Mouse (Mus musculus) megakaryocyte, adult 5-6 weeks (primary cell): Measurements from ENCODE around the gene Dnajc12. TPM values are rescaled to one million over a fixed set of nuclear protein-coding genes. Genes with fewer than 3 reads are reported as not detected.
"Not testable (repeated sequence)": the region's sequence is repeated elsewhere in the genome, so short reads cannot be mapped to it uniquely, and the experiment has no call there.

Experiments
- ATAC-seq: 2 replicates; pipeline ENCODE4 v1.8.0; 2016; ENCODE audit warnings: mild to moderate bottlenecking, inconsistent platforms; ENCODE audit not compliant: poor library complexity, severe bottlenecking
- total RNA-seq, 2 experiments: library from RNA; stranded (forward) in 1 of 2; stranded (reverse) in 1 of 2; fragments of 153-499, 151-499 nt in 1 of 2; fragments of 221-1000, 200-1000 nt in 1 of 2; gene quantifications; 2 replicates each; pipeline versions ENCODE4 v1.2.3 to v1.2.4; 2015 to 2017

Dnajc12 gene
- total RNA-seq, 2 experiments from 2014 or later, result 1.7 to 5.1 TPM

DNA sequence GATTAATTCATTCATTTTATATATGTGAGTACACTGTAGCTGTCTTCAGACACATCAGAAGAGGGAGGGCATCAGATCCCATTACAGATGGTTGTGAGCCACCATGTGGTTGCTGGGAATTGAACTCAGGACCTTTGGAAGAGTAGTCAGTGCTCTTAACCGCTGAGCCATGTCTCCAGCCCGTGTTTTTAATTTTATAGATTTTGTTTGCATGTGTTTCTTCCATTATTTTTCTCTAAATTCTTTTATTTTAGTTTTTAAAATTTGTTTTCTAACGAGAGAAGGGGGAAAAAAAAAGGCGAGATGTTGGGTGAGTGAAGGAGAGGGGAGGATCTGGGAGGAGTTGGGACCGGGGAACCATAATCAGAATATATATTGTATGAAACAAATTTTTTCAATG lies 3.7 kb downstream of the Dnajc12 start:
- ATAC-seq, result not testable (repeated sequence)

DNA sequence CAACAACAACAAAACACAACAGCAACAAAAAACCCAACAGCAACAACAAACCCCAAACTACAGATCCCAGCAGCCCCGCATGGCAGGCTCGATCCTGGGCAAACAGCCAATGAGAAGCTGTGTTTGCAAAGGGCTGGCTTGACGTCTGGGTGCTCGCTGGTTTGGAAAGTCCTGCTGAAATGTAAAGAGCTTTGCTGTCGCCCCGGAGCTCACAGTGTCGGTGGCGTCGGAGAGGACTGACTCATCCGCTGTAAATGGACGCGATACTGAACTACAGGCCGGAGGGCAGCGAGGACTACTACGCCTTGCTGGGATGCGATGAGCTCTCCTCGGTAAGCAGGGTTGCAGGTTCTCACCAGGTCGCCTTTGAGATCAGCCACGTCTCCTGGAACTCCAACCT lies 4.2 kb downstream of the Dnajc12 start:
- peak; percentile 82 for ATAC-seq

DNA sequence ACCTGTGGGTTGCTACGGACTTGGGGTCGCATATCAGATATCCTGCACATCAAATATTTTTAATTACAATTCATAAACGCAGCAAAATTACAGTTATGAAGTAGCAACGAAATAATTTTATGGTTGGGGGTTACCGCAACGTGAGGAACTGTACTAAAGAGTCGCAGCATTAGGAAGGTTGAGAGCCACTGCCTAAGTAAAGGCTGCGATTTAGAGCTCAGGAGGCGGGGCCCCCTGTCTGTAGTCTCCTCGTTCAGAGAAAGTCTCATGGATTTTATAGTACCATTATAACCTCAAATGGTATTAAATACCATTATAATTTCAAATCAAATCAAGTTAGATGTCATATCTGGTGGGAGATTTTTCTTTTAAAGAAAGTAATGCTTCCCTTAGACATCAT lies 4.7 kb downstream of the Dnajc12 start:
- no peak for ATAC-seq

DNA sequence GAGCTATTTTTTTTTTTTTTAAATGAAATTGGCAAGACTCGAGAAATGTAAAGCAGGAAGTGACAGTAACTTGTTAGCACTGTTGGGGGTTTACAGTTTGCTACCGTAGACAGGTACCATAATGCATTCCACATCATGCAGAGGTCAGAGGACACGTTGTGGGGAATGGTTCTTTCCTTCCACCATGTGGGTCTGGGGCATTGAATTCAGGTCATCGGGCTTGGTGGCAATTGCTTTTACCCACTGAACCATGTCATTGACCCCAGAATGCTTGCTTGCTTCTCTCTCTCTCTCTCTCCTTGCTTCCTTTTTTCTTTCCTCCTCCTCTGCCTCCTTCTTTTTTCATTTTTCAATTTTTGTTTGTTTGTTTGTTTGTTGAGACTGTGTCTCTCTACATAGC lies 6.7 kb downstream of the Dnajc12 start:
- ATAC-seq, result no peak

DNA sequence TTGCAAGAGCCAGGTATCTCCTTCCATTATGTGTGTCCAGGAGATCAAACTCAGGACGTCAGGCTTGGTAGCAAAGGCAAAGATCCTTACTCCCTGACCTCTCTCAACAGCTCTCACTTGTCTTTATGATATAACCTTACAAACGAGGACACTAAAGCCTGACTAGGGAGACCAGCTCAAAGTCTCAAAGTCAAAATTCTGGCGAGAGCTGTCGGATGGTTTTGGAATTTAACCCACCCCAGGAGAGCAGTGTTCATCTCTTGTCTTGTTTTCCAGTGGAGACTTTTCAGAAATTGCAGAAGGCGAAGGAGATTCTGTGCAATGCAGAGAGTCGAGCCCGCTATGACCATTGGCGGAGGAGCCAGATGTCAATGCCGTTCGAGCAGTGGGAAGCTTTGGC lies 14.7 kb downstream of the Dnajc12 start:
- no peak for ATAC-seq

DNA sequence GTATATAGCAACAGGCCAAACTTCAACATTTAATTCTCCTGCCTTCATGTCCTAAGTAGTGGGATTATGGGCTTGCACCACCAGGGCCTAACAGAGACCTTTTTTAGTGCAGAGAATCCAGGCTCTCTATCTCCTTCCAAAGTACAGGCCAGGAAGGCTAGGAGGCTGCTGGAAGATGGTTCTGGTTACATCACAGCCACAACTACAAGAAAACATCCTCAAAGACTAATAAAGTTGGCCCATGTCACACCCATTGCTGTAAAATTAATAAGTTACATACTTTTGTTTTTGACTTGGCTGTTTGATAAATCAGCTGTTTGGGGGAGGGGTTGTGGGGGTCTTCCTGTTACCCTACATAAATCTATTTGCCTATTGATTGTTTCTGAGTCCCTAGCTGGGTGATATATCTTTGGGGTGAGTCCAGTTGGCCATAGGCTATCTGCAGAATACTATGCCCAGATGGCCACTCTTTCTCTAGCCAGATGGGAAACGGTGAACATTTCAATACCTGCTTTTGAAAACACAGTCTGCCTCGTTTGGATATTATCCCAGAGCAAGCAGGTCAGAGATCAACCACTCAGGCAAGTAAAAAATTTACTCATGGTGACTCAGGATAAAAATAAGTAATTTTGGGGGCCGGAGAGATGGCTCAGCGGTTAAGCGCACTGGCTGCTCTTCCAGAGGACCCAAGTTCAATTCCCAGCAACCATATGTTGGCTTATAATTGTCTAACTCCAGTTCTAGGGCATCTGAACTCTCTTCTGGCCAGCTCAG lies 20.7 kb downstream of the Dnajc12 start:
- ATAC-seq, result no peak

DNA sequence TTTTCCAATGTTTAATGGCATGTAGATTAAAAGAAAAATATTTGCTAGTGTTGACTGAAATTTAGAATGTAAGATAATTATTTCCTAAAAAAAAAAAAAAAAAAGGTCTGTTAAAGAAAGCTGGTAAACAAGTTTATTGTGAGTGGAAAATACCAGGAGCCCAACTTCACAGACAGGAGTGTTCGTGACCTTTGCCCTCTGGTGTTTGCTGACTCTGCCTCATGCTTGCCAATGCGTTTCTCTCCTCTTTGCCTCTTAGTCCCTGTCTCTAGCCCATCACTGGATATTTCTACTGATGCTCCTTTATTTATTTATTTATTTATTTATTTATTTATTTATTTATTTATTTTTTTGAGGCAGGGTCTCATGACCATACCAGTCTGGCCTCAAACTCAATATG lies 21.4 kb downstream of the Dnajc12 start:
- no peak for ATAC-seq

DNA sequence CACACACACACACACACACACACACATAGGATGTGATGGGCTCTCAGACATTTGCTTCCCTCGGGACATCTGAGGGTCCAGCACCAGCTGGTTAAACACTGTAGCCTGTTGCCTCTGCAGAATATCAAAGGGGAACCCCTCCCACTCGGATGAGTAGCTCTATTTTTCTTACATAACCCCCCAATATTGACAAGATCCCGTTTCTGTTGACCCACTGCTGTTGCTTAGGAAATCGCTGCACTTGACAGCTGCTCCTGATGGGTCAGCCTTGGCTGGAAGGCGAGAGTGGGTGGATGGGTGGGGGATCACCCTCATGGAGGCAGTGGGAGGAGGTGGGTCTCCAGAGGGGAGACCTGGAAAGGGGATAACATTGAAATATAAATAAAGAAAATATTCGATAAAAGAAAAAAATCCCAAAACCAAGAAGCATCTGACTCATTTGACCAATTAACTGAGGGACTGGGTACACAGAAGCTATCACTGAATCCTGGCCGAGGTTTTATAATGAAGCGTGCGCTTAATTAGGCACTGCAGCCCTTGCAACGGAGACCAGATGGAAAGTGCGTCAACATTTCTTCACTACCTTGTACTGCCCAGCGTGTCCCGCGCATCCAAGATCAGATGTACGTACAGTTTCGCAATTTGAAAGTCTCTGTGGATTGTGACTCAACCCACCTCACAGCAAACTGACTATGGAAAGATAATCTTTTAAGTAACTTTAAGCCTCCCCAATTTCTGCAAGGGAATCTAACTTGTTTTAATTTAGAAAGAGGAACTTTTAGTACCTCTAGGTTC lies 28.1 kb downstream of the Dnajc12 start:
- peak; percentile 73 for ATAC-seq

DNA sequence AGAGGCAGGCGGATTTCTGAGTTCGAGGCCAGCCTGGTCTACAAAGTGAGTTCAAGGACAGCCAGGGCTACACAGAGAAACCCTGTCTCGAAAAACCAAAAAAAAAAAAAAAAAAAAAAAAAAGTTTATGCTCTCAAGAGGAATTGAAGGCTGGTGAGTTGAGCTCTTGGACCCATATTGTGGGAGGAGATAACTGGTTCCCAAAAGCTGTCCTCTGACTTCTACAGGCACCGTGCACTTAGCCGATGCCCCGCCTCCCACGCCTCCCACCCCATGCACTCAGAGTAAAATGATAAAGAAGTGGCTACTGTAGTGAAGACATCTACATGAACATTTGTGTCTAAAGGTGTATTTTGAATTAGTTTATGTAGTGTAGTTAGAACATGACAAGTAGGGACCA lies 29.4 kb downstream of the Dnajc12 start:
- not testable (repeated sequence) for ATAC-seq

DNA sequence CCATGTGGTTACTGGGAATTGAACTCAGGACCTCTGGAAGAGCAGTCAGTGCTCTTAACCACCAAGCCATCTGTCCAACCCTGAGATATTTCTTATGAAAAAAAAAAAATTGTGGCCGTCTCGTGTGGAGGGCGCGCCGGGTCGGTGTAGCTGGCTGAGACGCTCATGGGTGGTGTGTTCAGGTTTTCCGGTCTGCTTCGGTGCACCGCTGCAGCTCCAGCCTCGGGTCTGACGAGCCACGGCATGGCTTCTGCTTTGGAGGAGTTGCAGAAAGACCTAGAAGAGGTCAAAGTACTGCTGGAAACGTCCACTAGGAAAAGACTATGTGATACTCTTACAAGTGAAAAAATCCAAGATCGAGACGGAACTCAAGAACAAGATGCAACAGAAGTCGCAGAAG lies 30.5 kb downstream of the Dnajc12 start:
- ATAC-seq, result no peak

DNA sequence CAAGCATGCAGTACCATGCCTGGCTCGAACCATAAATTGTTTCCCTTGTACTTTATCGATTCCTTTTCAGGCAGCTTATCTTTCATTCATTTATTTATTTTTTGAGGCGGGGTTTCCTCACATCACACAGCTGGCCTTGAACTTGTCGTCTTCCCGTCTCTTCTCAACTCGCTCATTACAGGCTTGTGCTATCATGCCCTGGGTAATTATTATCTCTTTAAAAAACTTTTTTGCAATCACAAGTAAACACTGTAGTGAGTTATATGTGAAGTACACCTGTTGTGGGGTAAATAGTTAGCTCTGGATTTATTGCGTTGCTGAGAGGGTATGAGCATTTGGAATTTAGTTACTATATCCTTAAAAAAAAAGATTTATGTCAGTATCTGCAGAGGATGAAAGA lies 33.0 kb downstream of the Dnajc12 start:
- ATAC-seq, result no peak

DNA sequence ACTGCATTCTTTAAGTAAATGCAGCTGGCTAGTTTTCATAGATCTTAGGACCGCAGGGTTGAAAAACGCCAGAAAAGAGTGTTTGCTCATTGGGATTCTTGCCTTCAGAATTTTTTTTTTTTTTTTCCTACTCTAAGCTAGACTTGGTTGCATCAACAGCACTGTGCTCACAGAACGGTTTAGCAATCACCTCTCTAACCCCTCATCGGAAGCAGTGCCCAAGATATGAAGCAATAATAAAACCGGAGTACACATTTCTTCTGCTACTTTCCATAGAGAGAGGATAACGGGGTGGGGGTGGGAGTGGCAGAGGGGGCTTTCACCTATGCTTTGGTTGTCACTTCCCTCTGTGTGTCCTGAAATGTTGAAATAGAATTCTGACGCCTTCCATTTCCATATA lies 33.6 kb downstream of the Dnajc12 start:
- ATAC-seq, result peak; percentile 89

DNA sequence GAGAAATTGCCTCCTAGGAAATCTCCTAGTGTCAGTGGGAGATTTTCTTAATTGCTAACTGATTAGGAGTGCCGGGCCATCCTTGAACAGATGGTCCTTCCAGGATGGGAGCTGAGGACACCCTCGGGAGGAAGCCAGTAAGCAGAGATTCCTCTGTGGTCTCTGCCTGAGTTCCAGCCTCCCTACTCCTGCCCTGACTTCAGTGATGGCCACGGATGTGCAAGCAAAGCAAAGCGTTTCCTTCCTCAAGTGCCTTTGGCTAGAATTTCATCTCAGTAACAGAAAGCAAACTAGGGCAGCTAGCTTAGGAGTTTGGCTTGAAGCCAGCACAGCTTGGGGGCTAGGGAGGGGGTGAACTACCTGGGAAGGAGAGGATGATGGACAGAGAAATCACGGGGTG lies 34.8 kb downstream of the Dnajc12 start:
- no peak for ATAC-seq

DNA sequence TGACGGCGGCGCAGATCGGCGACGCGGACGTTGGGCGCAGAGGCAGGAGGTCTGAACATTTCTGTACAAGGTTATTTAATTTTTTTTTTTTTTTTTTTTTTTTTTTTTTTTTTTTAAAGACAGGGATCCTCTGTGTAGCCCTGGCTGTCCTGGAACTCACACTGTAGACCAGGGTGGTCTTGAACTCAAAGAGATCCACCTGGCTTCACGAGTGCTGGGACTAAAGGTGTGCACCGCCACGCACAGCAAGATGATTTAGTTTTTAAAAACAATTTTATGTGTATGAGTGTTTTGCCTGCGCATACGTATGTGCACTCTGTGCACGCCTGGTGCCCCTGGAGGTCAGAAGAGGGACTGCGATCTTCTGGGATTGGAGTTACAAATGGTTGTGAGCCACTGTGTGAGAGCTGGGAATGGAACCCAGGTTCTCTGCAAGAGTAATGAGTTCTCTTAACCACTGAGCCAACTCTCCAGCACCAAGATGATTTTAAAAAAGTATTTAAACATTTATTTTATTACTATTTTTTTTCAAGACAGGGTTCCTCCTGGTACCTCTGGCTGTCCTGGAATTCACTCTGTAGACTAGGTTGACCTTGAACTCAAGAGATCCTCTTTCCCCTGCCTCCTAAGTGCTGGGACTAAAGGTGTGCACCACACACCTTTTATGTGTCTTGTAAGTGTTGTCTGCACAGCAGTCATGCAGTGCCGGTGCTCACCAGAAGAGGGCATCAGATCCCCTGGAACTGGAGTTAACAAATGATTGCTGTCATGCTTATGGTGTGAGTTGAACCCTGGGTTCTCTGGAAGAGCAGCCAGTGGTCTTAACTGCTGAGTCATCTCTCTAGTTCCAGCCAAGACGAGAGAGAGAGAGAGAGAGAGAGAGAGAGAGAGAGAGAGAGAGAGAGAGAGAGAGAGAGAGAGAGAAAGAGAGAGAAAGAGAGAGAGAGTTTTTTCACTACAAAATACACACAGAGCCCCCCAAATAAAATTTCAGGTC lies 39.8 kb downstream of the Dnajc12 start, which contains the start of gene Gm7075:
TSS of gene Gm7075 (minus strand) at position 51 of the 997 bp plus-strand sequence.
- ATAC-seq, result peak; percentile 81

DNA sequence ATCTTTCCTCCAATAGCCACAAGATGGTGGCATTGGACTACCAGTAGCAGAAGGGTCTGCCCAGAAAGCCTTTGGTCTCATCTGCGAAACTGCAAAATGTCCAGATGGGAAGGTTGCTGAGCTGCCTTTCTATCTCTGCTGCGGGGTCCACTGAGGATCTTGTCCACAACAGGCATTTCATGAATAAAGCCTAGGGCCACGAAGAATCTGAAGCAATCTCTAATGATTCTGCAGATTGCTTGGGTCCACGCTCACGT lies 40.4 kb downstream of the Dnajc12 start:
- no peak for ATAC-seq

DNA sequence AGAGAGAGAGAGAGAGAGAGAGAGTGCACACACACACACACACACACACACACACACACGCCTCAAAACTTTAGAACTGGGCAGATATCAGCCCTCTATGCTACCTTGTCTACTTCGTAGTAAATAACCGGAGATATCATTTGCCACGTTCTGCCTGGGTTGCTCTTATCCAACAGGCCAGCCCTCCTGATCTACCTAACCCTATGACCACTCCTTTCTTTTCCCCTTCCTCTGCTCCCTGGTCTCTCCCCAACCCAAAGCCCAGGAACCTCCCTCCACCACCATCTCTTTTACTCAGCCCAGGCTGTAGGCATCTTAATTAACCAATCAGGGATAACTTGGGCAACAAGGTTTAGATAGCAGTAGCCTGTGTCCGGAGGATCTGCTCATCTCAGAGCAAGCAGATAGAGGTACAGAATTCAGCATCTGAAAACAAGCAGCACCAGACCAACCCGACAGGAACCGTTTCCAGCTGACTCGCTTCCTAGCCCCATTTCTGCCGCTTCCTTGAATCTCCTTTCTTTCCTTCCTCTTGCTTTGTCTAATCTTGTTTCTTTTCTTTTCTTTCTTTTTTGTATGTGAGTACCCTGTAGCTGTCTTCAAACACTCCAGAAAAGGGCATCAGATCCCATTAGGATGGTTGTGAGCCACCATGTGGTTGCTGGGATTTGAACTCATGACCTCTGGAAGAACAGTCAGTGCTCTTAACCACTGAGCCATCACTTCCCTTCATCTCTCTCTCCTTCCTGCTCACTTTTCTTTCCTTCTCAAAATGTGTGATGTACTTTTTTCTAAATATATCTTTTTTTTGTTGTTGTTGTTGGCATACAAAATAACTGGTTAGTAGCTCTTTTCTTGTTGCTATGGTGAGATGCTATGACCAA lies 41.6 kb downstream of the Dnajc12 start:
- no peak for ATAC-seq

DNA sequence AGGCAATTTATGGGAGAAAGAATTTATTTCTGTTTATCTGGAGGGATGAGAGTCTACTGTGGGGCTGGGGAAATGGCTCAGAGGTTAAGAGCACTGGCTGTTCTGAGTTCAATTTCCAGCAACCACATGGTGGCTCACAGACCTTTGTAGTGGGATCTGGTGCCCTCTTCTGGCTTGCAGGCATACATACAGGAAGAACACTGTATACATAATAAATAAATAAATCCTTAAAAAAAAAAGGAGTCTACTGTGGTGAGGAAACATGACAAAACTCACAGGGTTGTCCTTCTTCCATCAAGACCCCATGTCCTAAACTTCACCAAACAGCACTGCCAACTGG lies 42.2 kb downstream of the Dnajc12 start:
- peak; percentile 43 for ATAC-seq

DNA sequence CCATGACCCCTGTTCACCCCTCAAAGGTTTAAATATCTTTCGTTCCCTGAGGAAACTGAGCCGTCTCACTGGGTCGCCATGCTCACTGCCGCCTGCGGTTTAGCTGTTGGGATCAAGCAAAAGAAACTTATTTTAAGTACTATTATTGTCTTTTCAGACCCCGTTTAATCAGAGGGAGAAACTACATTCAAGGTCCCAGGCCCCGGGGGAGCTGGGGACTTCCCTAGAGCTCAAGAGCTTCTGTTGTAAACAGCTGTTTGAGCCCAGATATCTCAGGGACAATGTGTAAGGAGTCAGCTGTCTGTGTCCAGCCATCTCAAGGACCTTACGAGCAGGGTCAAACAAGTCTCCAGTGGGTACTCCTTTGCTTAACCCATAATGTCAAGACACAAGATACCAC lies 44.9 kb downstream of the Dnajc12 start:
- no peak for ATAC-seq

DNA sequence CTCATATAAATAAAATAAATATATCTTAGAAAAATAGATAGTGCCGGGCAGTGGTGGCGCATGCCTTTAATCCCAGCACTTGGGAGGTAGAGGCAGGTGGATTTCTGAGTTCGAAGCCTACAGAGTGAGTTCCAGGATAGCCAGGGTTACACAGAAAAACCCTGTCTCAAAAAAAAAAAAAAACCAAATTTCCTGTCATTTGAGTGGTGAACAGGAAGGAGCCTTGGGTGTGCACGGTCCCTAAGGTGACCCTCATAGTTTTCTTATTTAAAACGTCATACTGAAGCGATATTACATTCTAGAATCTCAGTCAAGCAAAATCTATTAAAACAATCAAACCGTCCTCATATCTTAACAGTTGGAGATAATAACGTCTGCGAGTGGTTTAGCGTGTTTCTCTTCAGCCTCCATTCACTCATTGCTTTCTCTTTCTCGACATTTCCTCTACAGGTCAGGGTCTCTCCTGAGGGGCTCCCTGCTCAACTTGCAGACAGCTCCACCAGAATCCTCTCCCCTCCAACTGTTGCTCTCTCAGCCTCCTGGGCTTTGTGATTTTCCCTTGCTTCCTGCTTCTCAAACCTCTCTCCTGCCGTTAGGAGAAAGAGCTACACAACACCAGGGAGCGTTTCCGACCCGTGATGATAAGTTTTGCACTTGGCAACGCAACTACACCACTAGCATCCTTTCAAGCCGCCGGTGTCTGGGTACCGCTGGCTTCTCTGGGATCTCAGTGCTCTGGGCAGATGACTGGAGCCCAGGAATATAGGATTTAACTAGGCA lies 46.2 kb downstream of the Dnajc12 start:
- ATAC-seq, result peak; percentile 14

DNA sequence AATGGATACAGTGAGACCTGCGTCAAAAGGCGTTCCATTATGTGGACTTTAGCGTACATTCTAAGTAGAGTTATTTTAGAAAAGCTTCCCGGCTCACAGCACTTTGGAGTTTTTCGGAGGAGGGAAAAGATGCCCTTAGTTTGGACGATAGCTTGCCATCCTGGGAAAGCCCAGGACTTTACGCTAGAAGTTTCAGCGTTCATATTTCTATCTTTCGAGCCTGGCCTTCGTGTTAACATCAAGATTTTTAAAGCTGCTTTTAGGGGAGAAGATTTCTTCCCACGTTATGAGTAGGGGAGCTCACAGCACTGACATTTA lies 46.7 kb downstream of the Dnajc12 start:
- ATAC-seq, result 0 out of 2 replicates have a peak, but pooled peaks have one; percentile 1
